Mouse (Mus musculus) thymus, postnatal 0 days (tissue): Measurements from ENCODE around the gene Ankrd44. TPM values are rescaled to one million over a fixed set of nuclear protein-coding genes. Genes with fewer than 3 reads are reported as not detected.

ENCODE experiments used
- DNase-seq: peaks from one replicate; pipeline ENCODE4 v3.0.0-alpha.2; 2015; ENCODE audit warnings: low spot score
- polyA plus RNA-seq: library from polyadenylated mRNA; unstranded; fragments of >200 nt; fragmentation: Nextera tagmentation; extraction: Ambion mirVana; gene quantifications from 2 replicates; pipeline ENCODE4 v1.2.1, GENCODE M21; 2015

Gene Ankrd44
- polyA plus RNA-seq, 1 experiment from 2014 or later: 42.6 TPM

DNA sequence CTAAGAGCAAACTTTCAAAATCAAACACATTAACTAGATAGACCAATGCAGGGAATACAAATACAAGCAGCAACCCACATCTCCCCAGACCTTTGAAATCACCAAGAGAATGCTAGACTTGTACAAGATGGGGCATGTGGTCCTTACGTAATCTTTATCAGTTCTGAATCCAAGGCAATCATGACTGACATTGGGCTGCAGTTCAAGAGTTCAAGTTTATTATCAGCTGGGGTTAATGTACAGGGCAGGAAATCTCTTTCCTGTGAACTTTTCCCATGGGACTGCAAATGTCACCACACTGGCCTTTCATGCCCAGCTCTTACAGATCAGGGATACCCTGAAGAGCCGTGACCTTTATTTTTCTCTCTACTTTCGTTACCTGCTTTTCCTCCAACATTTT is 154.7 kb downstream of the Ankrd44 start:
- no peak for DNase-seq

GRCm38 (mm10) chr1:54767221-54767620 is 159.0 kb downstream of the Ankrd44 start:
- no peak for DNase-seq

GRCm38 (mm10) chr1:54765632-54766238 is 160.5 kb downstream of the Ankrd44 start:
- no peak for DNase-seq

- DNase-seq: no peak
Observed at GRCm38 (mm10) chr1:54762216-54762807, 163.9 kb downstream of the Ankrd44 start.

DNA sequence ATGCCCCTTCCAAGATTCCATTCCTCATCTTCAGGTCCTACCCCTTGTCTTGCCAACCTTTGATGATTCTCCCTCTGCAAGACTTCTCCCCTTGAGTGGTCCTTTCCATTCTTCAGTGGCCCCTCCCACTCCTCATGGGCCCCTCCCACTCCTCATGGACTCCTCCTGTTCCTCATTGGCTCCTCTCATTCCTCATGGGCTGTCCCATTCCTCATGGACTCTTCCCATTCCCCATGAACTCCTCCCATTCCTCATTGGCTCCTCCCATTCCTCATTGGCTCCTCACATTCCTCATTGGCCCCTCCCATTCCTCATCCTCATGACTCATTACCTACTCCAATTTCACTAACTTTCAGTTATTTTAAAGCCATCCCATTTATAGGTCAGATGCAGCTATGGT is 166.3 kb downstream of the Ankrd44 start:
- no peak for DNase-seq

DNA sequence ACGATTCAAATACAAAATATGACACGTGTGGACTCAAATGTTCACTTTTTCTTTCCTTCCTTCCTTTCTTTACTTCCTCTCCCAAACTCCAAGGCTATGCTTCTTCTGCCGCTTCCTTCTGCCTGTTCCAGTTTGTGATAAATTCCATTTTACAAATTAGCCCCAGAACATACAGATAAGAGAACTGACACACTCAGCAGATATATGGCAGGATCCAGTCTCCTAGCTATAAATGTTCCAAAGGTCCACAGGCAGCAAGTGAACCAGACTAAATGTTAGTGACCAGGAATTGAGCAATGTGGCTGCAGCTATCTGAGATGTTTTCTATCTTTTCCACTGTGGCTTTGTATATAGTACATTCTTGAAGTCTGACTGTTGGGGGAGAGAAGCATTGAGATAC is 168.9 kb downstream of the Ankrd44 start:
- no peak for DNase-seq

- DNase-seq: no peak
Observed at GRCm38 (mm10) chr1:54755690-54756365, 170.4 kb downstream of the Ankrd44 start.

- no peak for DNase-seq
Observed at GRCm38 (mm10) chr1:54749961-54750360, 176.2 kb downstream of the Ankrd44 start.

DNA sequence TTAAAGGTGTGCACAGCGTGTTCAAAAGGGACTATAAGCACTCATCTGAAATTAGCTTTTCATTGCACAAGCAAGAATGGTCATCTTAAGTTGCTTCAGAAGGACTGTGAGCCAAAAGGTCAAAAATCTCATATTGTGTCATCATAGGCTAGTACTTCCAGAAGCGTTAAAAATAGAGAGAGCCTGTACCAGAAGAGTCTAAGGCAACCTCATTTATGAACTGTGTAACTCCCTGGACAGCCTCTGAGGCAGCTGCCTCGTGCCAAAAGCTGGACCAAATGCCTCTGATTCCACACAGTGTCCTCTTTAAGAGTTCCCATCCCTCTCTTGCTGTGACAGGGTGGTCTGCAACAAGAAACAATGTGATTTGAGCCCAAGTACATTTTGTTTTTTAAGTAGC is 176.7 kb downstream of the Ankrd44 start:
- no peak for DNase-seq

DNA sequence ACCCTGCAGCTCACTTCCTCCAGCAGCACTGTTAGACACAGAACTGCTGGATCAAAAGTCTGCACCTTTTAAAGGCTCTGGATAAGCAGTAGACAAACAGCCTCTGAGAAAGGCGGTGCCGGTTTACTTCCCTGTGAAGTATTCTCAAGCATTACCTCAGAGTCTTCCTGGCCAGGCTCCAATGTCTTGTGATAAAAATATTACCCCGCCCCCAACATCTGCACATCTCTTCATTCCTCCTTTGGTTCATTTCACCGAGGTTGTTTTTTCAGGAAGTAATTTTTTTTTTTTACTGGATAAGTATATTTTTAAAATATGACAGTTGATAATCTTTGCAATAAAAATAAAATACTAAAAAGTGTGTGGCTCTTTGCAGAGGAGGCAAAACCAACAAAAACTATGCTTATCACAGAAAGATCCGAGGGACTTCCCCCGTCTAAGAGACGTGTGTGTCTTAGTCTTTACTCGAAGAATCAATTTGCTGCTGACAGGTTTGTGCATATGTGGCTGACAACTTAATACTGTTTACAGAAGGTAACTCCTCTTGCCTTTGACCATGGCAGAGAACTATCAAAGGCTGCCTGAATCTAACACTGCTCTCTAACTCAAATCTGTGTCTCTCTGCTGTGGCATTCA is 178.3 kb downstream of the Ankrd44 start:
- DNase-seq: no peak

- DNase-seq: no peak
Observed at GRCm38 (mm10) chr1:54745666-54746065, 180.5 kb downstream of the Ankrd44 start.

DNA sequence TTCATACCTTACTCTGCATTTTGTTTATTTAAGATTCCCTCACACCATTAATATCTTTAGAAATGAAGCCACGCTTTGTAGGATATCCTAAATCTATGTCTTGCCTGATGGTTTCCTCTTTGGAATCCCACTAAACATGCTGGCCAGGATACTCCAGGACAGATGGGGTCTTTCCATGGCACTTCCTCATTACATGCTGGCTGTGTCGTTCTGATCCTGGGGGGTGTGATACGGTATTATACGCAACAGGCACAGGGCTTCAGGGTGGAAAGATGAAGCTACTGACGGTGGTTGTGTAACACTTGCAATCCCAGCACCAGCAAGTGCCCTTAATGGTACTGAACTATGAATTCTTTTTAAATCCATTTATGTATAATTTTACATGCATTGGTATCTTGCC is 182.0 kb downstream of the Ankrd44 start:
- no peak for DNase-seq

DNA sequence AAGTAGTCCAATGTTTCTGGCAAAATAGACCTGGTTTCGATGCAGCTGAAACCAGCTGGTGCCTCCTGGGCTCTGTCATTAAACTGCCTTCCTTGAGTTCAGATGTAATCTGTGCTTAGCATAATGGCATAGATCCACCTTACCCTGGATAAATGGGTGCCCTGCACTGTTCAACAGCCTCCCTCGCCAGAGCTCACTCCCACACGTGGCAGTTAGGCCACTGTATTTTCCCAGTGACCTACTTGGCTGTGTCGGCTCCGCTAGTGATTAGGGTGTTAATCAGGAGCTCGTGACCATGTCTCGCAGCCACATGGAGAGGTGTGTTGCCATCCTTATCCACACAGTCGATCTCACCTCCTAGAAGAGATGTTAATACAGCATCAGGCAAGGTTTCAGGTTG is 183.1 kb downstream of the Ankrd44 start:
- DNase-seq: no peak

DNA sequence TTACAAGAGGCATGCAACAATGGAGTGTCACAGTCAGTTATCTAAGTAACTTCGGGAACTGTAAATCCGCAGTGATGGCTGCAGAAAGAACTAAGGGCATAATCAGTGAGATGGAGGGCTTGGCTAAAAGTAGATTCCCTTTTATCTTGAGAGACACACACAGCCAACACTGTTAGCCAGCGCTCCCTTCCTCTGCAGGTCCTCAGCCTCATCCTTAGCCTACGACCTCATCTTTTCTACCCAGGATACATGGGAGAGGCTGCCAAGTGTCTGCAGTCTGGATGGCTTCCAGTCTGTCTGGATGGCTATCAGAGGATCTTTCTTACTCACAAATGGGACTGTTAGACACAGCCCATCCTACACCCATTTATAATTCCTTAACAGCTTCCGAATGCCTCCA is 185.3 kb downstream of the Ankrd44 start:
- DNase-seq: no peak

DNA sequence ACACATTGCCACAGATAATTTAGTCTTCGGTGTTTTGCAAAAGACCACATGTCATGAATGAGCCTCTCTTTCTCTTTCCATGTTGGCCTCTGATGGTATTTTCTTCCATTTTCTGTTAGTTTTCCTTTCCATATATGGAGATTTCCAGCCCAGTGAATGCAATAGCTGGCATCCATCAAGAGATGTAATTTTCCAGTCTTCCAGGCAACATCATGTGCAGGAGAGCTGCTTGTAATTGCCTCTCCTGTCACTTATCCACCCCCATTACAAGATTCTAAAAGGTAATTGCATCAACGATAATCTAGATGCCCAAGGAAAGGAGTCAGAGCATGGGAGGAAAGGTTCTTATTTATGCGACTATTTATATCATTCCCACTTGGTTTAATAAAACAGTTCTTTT is 188.7 kb downstream of the Ankrd44 start:
- no peak for DNase-seq

DNA sequence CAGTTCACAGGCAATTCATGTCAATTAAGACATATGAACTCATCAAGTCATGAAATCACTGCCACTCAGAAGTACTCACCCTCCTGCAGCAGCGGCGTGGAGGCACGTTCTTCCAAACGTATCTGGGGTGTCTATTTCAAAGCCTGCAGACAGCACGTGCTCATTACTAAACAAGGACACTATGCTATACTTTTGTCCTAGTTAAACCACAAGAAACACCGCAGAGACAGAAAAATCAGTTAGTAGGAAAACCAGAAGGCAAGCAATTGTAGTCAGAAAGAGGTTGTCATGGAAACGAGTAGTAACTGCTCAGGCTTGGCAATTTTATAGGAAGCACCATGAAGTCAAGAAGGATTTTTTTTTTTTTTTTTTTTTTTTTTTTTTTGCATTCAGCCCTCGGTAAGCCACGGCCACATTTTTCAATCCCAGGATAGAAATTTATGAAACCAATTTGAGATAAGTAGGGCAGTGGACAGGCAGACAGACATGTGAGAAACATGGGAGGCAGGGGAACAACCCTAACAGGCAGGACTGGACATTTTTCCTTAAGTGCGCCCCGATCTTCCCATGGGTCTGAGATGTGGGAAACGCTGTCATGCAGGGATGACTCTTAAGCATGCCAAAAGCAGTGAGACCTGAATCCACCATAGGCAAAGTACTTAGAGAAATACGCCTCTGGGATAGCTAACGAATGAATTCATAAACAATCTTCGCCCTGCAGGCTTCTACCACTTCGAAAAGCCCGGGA is 191.1 kb downstream of the Ankrd44 start:
- DNase-seq: no peak

DNA sequence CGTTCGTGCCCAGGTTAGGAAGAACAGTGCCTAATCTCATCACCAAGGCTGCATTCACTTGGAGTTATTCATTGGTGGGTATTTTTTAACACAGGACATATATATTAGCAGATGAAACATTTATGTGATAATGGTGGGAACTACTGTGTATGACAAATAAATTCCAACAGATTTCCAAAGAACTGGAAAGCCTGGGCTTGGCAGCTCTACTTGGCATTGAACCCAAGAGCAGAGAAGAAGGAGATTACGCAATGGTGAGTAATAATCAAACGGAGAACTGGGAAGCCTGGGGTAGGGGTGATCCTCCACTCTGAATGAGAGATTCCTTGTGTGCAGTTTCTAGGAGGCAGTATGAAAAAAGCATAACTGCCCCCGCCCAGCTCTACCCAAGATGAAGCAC is 196.9 kb downstream of the Ankrd44 start:
- DNase-seq: no peak

- DNase-seq: no peak
Observed at GRCm38 (mm10) chr1:54726555-54726954, 199.6 kb downstream of the Ankrd44 start.

DNA sequence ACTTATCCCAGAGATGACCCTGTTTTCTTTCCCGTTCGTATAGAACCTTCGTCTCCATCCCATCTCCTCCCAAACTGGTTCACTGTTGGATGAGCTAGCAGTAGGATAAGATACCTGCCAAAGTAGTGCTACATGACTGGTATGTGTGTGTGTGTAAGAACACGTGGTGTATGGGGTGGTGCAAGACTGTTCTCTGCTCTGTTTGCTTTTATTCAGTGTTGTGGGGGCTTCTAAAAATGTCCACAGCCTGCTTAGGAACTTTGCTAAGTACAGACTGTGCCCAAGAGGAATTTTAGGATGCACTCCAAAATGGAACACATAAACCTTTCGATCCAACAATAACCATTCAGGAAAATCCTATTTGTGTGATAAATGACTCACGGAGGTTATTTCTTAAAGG is 209.3 kb downstream of the Ankrd44 start:
- no peak for DNase-seq

DNA sequence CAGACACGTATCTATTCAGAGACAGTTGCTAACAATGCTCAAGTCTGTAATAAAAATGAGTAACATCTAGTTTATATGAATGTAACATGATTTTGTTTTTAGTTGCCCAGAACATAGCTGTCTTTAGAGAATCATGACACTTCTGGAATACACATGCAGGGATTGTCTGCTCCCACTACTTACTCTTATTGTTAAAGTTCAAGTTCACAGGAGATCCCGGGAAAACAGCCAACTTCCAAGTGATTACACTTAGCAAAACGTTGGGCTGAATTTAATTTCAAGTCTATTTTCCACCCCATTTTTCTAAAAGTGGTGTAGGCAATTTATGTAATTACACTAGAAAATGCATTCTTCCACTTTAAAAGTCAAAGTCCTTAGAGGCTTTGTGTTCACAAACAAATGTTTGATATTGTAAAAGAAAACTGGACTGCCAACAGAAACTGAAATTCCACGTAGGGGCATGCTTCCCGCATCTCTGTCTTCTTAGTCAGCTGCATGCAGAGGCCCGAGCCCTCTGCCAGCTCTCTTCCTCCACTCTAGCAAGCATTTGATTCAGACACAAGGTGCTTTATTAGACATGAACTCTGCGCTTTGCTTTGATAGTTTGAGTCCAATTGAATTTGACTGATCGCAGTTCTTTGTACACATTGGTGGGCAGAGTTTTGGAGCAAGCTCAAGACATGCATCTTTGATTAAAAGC is 211.0 kb downstream of the Ankrd44 start:
- DNase-seq: no peak
